Mouse (Mus musculus) embryonic facial prominence, embryonic 13.5 days (tissue): Measurements from ENCODE around the gene Nin. TPM values are rescaled to one million over a fixed set of nuclear protein-coding genes. Genes with fewer than 3 reads are reported as not detected.

Experiments
- ATAC-seq: fragments of 200-750 bp; cut with Nextera tagmentation; 2 replicates; pipeline ENCODE4 v1.8.0; 2017; ENCODE audit warnings: low read depth; ENCODE audit not compliant: insufficient number of reproducible peaks, insufficient read depth, low FRiP score, low TSS enrichment
- H3K27ac ChIP-seq: fragments of 300-500 bp; sonication (generic); 2 replicates; pipeline ENCODE4 v1.5.1; 2015; ENCODE audit warnings: moderate library complexity, mild to moderate bottlenecking, inconsistent platforms
- H3K27me3 ChIP-seq: fragments of 300-500 bp; sonication (generic); 2 replicates; pipeline ENCODE4 v1.6.1; 2015; ENCODE audit warnings: mild to moderate bottlenecking, inconsistent platforms
- H3K36me3 ChIP-seq: fragments of 300-500 bp; sonication (generic); 2 replicates; pipeline ENCODE4 v1.6.1; 2015; ENCODE audit warnings: mild to moderate bottlenecking, inconsistent platforms
- H3K4me1 ChIP-seq: fragments of 300-500 bp; sonication (generic); 2 replicates; pipeline ENCODE4 v1.6.1; 2015; ENCODE audit warnings: inconsistent platforms
- H3K4me2 ChIP-seq: fragments of 300-500 bp; sonication (generic); 2 replicates; pipeline ENCODE4 v1.6.1; 2015; ENCODE audit warnings: moderate library complexity, mild to moderate bottlenecking, inconsistent platforms
- H3K4me3 ChIP-seq: fragments of 300-500 bp; sonication (generic); 2 replicates; pipeline ENCODE4 v1.5.1; 2015; ENCODE audit warnings: mild to moderate bottlenecking, inconsistent platforms
- H3K9ac ChIP-seq: fragments of 300-500 bp; sonication (generic); 2 replicates; pipeline ENCODE4 v1.6.1; 2015; ENCODE audit warnings: mild to moderate bottlenecking, inconsistent platforms
- H3K9me3 ChIP-seq: fragments of 300-500 bp; sonication (generic); 2 replicates; pipeline ENCODE4 v1.6.1; 2016; ENCODE audit warnings: inconsistent platforms
- whole genome bisulfite sequencing: fragments of 180-500 bp; shearing (Covaris S2); methylation state at CpG from one replicate; pipeline ENCODE4 v1.1.7; 2015; ENCODE audit warnings: mixed read lengths; 5-methylcytosine and 5-hydroxymethylcytosine counted together
- polyA plus RNA-seq: library from polyadenylated mRNA; unstranded; fragments of >200 nt; fragmentation: Nextera tagmentation; extraction: Ambion mirVana; gene quantifications from 2 replicates; pipeline ENCODE4 v1.2.1, GENCODE M21; 2015

Nin gene
- polyA plus RNA-seq, 1 experiment from 2014 or later, result 12.0 TPM

DNA sequence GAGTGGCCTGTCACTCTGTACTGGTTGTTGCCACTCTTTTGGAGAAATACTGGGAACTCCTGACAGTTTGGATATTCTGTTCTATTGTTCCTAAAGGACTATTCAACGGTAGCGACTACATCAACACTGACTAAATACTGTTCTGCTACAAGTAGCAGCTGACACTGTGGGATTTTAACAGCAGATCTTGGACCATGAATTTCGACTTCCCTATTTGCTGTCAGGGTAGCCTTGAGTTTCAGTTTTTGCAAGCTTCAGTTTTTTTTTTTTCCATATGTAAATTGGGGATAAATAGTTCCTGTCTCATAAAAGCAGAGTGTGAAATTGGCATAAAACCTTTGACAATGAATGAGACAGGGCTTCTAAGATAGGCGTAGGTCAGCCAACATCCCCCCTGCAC, 103.2 kb downstream of the Nin start:
- Histone ChIP-seq H3K36me3 (peaks cover 7% of the 10 kb centered on the region), H3K9me3 (0 out of 2 replicates have a peak, but pooled peaks cover 3% of the 10 kb centered on the region), H3K4me3 (no peak overlapping the region), H3K27ac (no peak overlapping the region), H3K27me3 (no peaks in the 10 kb centered on the region), H3K4me2 (no peak overlapping the region), H3K4me1 (peaks cover 3% of the 10 kb centered on the region; the same call in 1 of the 2 replicates), H3K9ac (no peak overlapping the region)
- WGBS, result 95% methylated on average over 4 of the region's 4 CpGs
- ATAC-seq, result no peak

DNA sequence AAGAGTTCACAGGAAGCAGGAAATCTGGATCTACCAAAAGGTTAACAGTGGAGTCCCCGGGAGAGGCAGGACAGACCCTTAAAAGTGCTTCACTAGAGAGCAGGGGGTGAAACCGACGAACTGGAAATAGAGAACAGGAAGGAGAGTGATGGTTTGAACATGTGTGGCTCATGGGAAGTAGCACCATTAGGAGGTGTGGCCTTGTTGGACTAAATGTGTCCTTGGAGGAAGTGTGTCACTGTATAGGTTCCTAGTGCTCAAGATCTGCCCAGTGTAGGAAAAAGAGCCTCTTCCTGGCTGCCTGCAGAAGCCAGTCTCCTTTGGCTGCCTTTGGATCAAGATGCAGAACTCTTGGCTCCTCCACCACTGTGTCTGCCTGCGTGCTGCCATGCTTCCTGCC, 108.4 kb downstream of the Nin start:
- no peak overlapping the region for H3K9ac ChIP-seq
- H3K9me3 ChIP-seq, result no peaks in the 10 kb centered on the region
- no peak overlapping the region for H3K4me2 ChIP-seq
- H3K4me1 ChIP-seq, result no peaks in the 10 kb centered on the region
- H3K36me3 ChIP-seq, result no peaks in the 10 kb centered on the region
- 83% methylated on average over 4 of the region's 4 CpGs for WGBS
- no peak for ATAC-seq
- H3K4me3 ChIP-seq, result no peak overlapping the region
- no peak overlapping the region for H3K27ac ChIP-seq
- H3K27me3 ChIP-seq, result no peaks in the 10 kb centered on the region

DNA sequence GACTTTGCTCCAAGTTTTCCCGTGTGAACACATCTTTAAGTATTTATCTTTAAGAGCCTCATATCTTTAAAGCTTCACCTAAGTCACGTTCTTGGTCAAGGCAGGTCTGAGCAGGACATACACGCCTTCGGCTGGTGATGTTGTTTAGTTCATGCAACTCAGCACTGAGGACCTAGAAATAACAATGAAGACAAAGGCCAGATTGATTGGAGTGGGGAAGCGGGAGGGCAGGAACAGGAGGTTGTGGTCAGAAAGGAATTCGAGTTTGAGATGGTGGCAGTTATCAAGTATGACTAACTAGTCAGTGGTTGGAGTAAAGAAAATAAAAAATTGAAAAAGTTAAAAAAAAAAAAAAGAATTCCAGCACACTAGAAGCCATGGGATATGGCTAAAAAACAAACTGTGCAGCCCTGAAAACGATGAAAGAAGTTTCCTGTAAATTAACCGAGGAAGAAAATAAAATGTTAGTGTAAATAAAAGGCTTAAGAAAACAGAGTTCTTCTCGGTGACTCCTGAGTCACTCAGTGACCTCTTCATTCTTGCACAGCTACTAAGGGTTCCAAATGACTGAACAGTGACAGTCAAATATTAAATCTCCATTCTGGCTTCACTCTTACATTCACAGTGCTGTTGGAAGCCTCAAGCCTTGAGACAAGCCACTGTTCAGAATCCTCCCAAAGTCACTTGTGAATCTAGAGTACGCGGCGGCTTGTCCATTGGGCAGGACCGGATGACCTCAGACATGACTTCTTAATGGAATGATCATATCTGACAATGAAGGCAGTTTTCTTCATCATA, 115.1 kb downstream of the Nin start:
- Histone ChIP-seq H3K9ac (no peak overlapping the region), H3K4me3 (no peak overlapping the region), H3K9me3 (no peaks in the 10 kb centered on the region; the same call in 1 of the 2 replicates), H3K4me2 (no peak overlapping the region), H3K4me1 (peaks cover 2% of the 10 kb centered on the region; the same call in 1 of the 2 replicates), H3K27ac (no peak overlapping the region), H3K36me3 (no peaks in the 10 kb centered on the region), H3K27me3 (no peaks in the 10 kb centered on the region)
- ATAC-seq, result no peak
- WGBS, result 70% methylated on average over 13 of the region's 13 CpGs

DNA sequence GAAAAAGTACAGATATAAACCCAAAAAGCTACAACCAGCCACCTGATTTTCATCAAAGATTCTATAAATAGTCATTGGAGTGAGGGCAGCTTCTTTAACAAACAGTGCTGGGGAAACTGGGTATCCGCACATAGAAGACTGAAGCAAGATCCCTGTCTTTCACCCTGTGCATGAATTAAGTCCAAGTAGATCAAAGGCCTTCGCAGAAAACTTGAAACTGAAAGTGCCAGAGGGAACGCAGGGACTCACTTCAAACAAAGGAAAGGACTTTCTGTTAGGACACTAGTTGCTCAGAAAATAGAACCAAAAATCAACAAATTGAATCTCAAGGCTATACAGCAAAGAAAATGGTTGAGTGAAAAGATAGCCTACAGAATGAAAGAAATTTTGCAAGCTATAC, 118.1 kb downstream of the Nin start:
- H3K4me1 ChIP-seq, result peaks cover 2% of the 10 kb centered on the region; the same call in 1 of the 2 replicates
- H3K9me3 ChIP-seq, result no peaks in the 10 kb centered on the region; the same call in 1 of the 2 replicates
- no peak overlapping the region for H3K4me3 ChIP-seq
- H3K4me2 ChIP-seq, result no peak overlapping the region
- no peak overlapping the region for H3K9ac ChIP-seq
- H3K27me3 ChIP-seq, result no peaks in the 10 kb centered on the region
- no peak for ATAC-seq
- 37% methylated on average over 3 of the region's 3 CpGs for WGBS
- H3K27ac ChIP-seq, result no peak overlapping the region
- no peaks in the 10 kb centered on the region for H3K36me3 ChIP-seq

DNA sequence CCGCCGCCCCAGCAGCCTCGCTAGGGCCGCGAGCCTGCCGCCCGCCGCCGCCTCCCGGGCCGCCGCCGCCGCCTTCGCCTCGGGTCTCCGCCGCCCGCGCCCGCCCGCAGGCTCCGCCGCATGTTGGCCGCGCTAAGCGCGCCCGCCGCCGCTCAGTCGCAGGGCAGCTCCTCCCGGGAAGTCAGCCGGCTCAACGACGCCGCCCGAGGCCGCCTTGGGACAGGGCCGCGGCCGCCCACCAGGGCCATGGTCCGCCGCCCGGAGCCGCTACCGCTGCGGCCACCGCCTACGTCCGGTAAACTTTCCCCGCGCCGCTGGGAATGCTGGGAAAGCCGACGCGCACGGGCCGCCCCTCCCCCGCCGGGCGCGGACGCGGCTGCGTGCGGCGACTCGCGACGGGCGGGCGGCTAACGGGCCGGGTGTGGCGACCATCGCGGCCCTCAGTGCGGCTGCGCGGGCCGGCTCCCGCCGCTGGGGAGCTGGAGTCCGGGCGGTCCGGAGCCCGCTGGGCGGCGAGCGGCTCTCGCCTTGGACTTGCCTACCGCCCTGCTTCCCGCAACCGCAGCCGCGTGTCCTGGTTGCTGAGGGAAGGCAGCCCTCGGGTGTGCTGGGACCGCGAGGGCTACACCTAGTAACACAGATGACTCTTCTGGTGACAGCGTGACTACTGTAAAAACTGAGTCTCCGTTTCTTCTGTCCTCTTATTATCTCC, 126.6 kb downstream of the Nin start, which contains the start of gene Sav1:
Gene Sav1 (minus strand): TSS at position 217 of the 712 bp plus-strand sequence.
- H3K27ac ChIP-seq, result peak within 1 kb of the TSS; percentile 92
- H3K36me3 ChIP-seq, result peaks cover 25% of the 10 kb centered on the region
- peak within 1 kb of the TSS; percentile 89 for H3K4me3 ChIP-seq
- no peaks in the 10 kb centered on the region for H3K9me3 ChIP-seq
- H3K4me2 ChIP-seq, result peak within 1 kb of the TSS; percentile 71
- H3K4me1 ChIP-seq, result peaks cover 14% of the 10 kb centered on the region
- ATAC-seq, result peak; percentile 87
- H3K27me3 ChIP-seq, result no peaks in the 10 kb centered on the region
- WGBS, result under 1% methylated on average over 87 of the region's 102 CpGs
- peak within 1 kb of the TSS; percentile 96 for H3K9ac ChIP-seq

DNA sequence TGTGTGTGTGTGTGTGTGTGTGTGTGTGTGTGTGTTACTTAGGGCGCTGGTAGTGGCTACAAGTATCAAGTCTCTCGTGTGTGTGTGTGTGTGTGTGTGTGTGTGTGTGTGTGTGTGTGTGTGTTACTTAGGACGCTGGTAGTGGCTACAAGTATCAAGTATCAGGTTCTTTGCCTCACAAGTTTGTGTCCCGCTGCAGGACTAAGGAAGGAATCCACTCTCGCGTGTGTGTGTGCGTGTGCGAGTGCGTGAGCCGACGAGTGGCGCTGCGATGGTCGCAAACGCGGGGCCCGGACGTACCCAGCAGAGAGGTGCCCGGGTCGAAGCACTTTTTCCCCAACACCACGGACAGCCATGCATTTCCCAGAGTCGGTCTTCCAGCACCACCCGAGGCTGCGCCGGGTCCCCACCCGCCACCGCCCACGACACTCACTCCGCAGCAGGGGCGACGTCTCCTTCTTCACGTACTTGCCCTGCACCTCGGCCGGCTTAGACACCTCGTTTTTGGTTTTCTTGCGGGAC, 127.2 kb downstream of the Nin start:
- H3K9ac ChIP-seq, result peak overlapping the region; percentile 96
- WGBS, result under 1% methylated on average over 34 of the region's 36 CpGs
- peak overlapping the region; percentile 89 for H3K4me3 ChIP-seq
- no peaks in the 10 kb centered on the region for H3K9me3 ChIP-seq
- H3K36me3 ChIP-seq, result peaks cover 31% of the 10 kb centered on the region
- H3K27ac ChIP-seq, result peak overlapping the region; percentile 92
- peaks cover 14% of the 10 kb centered on the region for H3K4me1 ChIP-seq
- no peaks in the 10 kb centered on the region for H3K27me3 ChIP-seq
- H3K4me2 ChIP-seq, result peak overlapping the region; percentile 71
- peak; percentile 59; the same call in 1 of the 2 replicates for ATAC-seq

DNA sequence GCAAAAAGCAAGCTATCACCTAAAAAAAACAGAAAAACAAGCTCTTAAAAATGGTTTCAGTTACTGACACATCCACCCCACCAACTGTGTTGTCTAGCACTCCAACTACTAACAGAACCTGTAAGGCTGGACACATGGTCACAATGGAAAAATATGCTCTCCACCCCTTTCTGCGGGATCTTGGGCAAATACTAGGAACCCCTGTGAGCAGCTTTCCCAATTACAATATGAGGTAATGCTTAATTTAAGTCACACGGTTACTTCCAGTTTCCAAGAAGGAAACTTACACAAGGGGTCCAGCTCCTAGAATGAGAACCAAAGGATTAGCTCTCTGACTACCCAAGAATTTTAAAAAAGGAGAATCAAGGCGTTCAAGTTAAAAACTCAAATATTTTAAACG, 128.0 kb downstream of the Nin start:
- Histone ChIP-seq H3K4me1 (peaks cover 14% of the 10 kb centered on the region), H3K9ac (peak overlapping the region; percentile 96), H3K27me3 (no peaks in the 10 kb centered on the region), H3K9me3 (no peaks in the 10 kb centered on the region), H3K4me3 (peak overlapping the region; percentile 89), H3K4me2 (peak overlapping the region; percentile 71), H3K36me3 (peaks cover 37% of the 10 kb centered on the region), H3K27ac (no peak overlapping the region)
- 32% methylated on average over 4 of the region's 4 CpGs for WGBS
- no peak for ATAC-seq

DNA sequence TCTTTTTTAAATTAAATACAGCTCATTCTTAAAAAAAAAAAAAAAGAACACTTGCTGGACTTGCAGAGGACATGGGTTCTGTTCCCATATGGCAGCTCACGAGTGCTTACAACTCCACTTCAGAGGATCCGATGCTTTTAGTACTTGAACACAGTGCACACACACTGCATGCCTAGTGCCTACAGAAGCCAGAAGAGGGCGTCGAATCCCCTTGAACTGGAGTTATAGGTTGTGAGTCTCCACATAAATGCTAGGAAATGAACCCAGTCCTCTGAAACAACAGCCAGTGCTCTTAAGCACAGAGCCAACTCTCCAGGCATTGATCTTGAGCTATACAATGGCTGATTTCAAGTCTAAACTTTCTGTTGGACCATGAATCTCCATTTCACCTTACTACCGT, 130.6 kb downstream of the Nin start:
- Histone ChIP-seq H3K4me1 (peaks cover 14% of the 10 kb centered on the region), H3K4me2 (no peak overlapping the region), H3K36me3 (peaks cover 53% of the 10 kb centered on the region), H3K27me3 (no peaks in the 10 kb centered on the region), H3K4me3 (no peak overlapping the region), H3K9me3 (no peaks in the 10 kb centered on the region), H3K27ac (no peak overlapping the region), H3K9ac (no peak overlapping the region)
- no peak for ATAC-seq
- WGBS, result 68% methylated on average over 5 of the region's 5 CpGs

DNA sequence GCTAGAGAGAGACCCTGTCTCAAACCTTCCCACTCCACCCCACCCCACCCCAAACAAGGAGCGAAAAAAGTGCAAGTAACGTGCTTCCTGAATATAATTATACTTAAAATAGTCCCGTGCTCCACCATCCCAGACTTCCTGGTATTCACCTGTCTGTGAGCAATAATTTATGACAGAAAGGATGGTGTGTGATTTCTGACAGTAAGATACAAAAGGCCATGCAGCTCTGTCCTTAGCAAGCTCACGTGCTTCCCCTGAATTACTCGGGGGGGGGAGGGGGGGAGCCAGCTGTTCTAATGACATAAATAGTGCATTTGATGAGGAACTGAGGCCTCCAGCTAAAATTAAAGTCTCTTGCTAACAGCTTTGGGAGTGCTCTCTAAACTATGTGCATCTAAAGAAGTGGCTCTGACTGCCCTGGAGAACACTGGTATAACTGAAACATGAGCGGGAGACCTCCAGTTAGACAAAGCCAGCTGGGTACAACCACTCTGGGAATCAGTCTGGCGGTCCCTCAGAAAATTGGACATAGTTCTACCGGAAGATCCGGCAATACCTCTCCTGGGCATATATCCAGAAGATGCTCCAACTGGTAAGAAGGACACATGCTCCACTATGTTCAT, 136.0 kb downstream of the Nin start:
- H3K9me3 ChIP-seq, result no peaks in the 10 kb centered on the region
- no peak for ATAC-seq
- no peak overlapping the region for H3K4me3 ChIP-seq
- H3K27ac ChIP-seq, result no peak overlapping the region
- WGBS, result 74% methylated on average over 9 of the region's 9 CpGs
- H3K27me3 ChIP-seq, result no peaks in the 10 kb centered on the region
- peaks cover 41% of the 10 kb centered on the region for H3K36me3 ChIP-seq
- H3K9ac ChIP-seq, result no peak overlapping the region
- no peak overlapping the region for H3K4me2 ChIP-seq
- H3K4me1 ChIP-seq, result peaks cover 12% of the 10 kb centered on the region

DNA sequence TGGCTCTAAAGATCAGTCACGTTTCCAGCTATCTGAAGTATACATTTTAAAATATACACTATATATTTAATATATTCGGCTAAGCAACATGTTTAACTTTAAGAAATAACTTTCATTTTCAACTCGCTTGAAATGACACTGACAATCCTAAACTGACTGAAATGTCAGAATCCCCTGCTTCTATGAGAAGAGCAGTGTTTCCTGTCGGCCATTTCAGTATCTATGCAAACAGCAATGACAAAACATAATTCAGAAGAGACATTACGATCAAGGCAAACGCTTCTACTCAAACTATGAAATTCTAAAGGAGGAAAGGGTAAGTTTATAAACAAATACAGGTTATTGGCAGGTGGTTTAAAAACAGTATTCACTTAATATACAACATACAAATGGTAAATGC, 136.8 kb downstream of the Nin start:
- 87% methylated on average over 6 of the region's 6 CpGs for WGBS
- Histone ChIP-seq H3K27ac (no peak overlapping the region), H3K9ac (no peak overlapping the region), H3K4me3 (no peak overlapping the region), H3K9me3 (no peaks in the 10 kb centered on the region), H3K4me1 (peaks cover 8% of the 10 kb centered on the region), H3K36me3 (peaks cover 39% of the 10 kb centered on the region), H3K27me3 (no peaks in the 10 kb centered on the region), H3K4me2 (no peak overlapping the region)
- ATAC-seq, result no peak

DNA sequence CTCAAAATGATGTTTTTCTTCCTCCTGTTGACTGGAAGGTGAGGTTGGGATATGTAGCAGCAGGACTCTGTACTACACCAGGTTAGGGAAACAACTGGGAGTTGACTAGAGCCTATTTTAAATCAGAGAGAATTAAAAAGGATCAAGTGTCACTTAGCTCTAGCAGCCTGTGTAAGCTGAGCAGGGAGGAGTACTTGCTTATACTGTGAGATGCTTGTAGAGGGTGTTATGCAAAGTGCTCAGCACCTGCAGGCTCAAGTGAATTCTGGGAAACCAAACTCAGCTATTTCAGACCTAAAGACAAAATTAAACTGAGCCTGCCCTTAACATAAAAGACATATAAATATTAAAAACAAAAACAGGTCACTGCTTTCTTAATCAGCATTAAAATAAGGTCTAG, 139.9 kb downstream of the Nin start:
- no peaks in the 10 kb centered on the region for H3K27me3 ChIP-seq
- H3K27ac ChIP-seq, result no peak overlapping the region
- no peak for ATAC-seq
- no peak overlapping the region for H3K9ac ChIP-seq
- peaks cover 48% of the 10 kb centered on the region for H3K36me3 ChIP-seq
- no peak overlapping the region for H3K4me2 ChIP-seq
- H3K4me1 ChIP-seq, result peaks cover 8% of the 10 kb centered on the region
- H3K4me3 ChIP-seq, result no peak overlapping the region
- no peaks in the 10 kb centered on the region for H3K9me3 ChIP-seq
